Mouse (Mus musculus): ENCODE measurements around the gene Fras1. TPM values are rescaled to one million over a fixed set of nuclear protein-coding genes. Genes with fewer than 3 reads are reported as not detected.

The Fras1 gene
- total and polyA plus RNA-seq, 3 experiments: 2.1 to 5.8 (median 5.4) TPM

DNA sequence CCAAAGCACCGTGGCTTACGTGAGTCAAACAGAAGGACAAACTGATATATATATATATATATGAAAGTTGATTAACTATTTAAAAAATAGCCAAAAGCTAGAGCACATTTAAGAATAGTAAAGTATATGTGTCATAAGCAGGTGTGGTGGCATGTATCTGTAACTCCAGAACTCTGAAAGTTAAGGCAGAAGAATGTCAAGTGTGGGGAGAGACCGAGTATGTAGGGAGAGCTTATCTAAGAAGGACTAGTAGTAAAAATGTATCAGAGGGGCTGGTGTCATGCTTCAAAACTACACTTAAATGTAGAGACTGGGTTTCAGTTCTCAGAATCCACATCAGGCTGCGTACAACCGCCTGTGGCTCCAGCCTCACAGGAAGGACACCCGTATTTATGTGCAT lies 423.7 kb downstream of the Fras1 start:
- DNase-seq (ENCODE audit: extremely low read depth): no peak
- Histone ChIP-seq H3K4me3 (replicated peaks in 1 of 3; ENCODE audit: low read depth in 2 of 3, low read length in 2 of 3, poor library complexity in 1 of 3) (no peak overlapping the region), H3K4me1 (ENCODE audit: control insufficient read depth in 1 of 2, insufficient read depth in 2 of 2) (peaks cover 0 to 2% of the 10 kb centered on the region in 2 experiments; a peak in 2 of 4 replicates), H3K9me3 (replicated peaks; ENCODE audit: low read length) (no peaks in the 10 kb centered on the region), H3K9ac (ENCODE audit: insufficient read depth, low read depth) (no peak overlapping the region), H3K27ac (ENCODE audit: insufficient read depth, low read depth) (no peak overlapping the region), H3K79me2 (replicated peaks; ENCODE audit: control insufficient read depth, extremely low read depth, insufficient read depth, poor library complexity, severe bottlenecking) (no peaks in the 10 kb centered on the region), H3K27me3 (replicated peaks) (no peaks in the 10 kb centered on the region), H3K4me2 (ENCODE audit: insufficient read depth, low read depth, poor library complexity, severe bottlenecking) (no peak overlapping the region), H3K36me3 (replicated peaks in 1 of 2; ENCODE audit: control insufficient read depth in 1 of 2, insufficient read depth in 1 of 2, low read length in 1 of 2) (no peaks in the 10 kb centered on the region)
- TF ChIP-seq MEF2A (IDR thresholded peaks at IDR 0.05; ENCODE audit: borderline replicate concordance, low read depth, low read length): no peak
- TF ChIP-seq MAX (IDR thresholded peaks at IDR 0.05; ENCODE audit: low read length): no peak
- no peak for TF ChIP-seq USF2 (conservative IDR thresholded peaks at IDR 0.05; ENCODE audit: low read depth, low read length)
- in situ Hi-C loops (cut with MboI; ENCODE audit: low pct_ligation_motif_present, low pct_unique_long_range_greater_than_20kb, low sequenced_read_pairs): no loop called here
- dilution Hi-C loops (cut with MboI; ENCODE audit: extremely low pct_ligation_motif_present, extremely low pct_unique_long_range_greater_than_20kb, low sequenced_read_pairs): no loop called here

DNA sequence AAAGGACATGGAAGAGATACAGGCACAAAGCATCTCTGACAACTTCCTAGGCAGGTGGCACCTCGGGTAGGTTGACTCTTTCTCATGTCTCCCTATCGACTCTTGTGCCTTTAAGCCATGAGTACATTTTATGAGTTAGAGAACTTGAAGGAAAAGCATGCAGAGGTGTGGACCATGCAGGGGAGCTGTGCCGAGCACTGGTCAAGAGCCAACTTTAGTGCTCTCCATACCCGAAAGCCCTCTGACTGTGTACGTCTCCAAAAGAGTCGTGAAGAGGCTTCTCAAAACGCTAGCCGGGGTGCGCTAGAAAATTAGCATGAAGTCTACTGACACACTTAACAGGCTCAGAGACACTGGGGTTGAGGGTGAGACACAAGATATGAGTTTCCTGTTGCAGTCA lies 425.4 kb downstream of the Fras1 start:
- DNase-seq (ENCODE audit: extremely low read depth): no peak
- in situ Hi-C loops (cut with MboI; ENCODE audit: low pct_ligation_motif_present, low pct_unique_long_range_greater_than_20kb, low sequenced_read_pairs): no loop called here
- no peak overlapping the region for H3K4me3 ChIP-seq (replicated peaks in 1 of 3; ENCODE audit: low read depth in 2 of 3, low read length in 2 of 3, poor library complexity in 1 of 3)
- no peaks in the 10 kb centered on the region for H3K79me2 ChIP-seq (replicated peaks; ENCODE audit: control insufficient read depth, extremely low read depth, insufficient read depth, poor library complexity, severe bottlenecking)
- H3K36me3 ChIP-seq (replicated peaks in 1 of 2; ENCODE audit: control insufficient read depth in 1 of 2, insufficient read depth in 1 of 2, low read length in 1 of 2): no peaks in the 10 kb centered on the region
- H3K9me3 ChIP-seq (replicated peaks; ENCODE audit: low read length): no peaks in the 10 kb centered on the region
- TF ChIP-seq TCF12 (IDR thresholded peaks at IDR 0.05; ENCODE audit: low read depth, low read length) (no peak), JUND (conservative IDR thresholded peaks at IDR 0.05; ENCODE audit: low read depth, low read length) (no peak), MAZ (IDR thresholded peaks at IDR 0.05; ENCODE audit: low read depth, low read length) (no peak), SIN3A (IDR thresholded peaks at IDR 0.05; ENCODE audit: low read length) (no peak), ZNF384 (IDR thresholded peaks at IDR 0.05; ENCODE audit: low read depth, low read length) (no peak), ZKSCAN1 (IDR thresholded peaks at IDR 0.05; ENCODE audit: borderline replicate concordance, low read depth, low read length) (no peak), EP300 (IDR thresholded peaks at IDR 0.05; ENCODE audit: low read length) (no peak), CHD2 (IDR thresholded peaks at IDR 0.05; ENCODE audit: low read length) (no peak)
- H3K27me3 ChIP-seq (replicated peaks): no peaks in the 10 kb centered on the region
- dilution Hi-C loops (cut with MboI; ENCODE audit: extremely low pct_ligation_motif_present, extremely low pct_unique_long_range_greater_than_20kb, low sequenced_read_pairs): no loop called here
- H3K4me1 ChIP-seq (ENCODE audit: control insufficient read depth in 1 of 2, insufficient read depth in 2 of 2): peaks cover 2 to 7% of the 10 kb centered on the region in 2 experiments; a peak in 3 of 4 replicates
- H3K9ac ChIP-seq (ENCODE audit: insufficient read depth, low read depth): no peak overlapping the region
- no peak overlapping the region for H3K27ac ChIP-seq (ENCODE audit: insufficient read depth, low read depth)
- H3K4me2 ChIP-seq (ENCODE audit: insufficient read depth, low read depth, poor library complexity, severe bottlenecking): no peak overlapping the region

DNA sequence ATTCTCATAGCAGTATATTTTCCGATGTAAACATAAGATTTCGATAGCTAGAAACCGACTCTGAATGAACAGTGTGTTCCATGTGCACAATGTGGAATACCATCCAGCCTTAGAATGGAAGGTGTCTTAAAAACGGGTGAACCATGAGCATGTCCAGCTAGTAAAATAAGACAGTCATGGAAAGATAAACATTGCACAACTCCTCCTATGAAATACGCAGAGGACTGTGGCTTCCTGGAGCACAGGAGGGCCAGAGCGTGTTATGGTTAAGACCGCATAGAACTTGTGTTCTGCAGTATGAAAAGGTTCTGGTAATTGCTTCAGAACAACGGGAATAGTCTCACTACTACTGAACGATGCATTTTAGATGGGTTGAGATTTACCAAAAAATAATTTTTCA lies 426.2 kb downstream of the Fras1 start:
- Histone ChIP-seq H3K4me2 (ENCODE audit: insufficient read depth, low read depth, poor library complexity, severe bottlenecking) (no peak overlapping the region), H3K79me2 (replicated peaks; ENCODE audit: control insufficient read depth, extremely low read depth, insufficient read depth, poor library complexity, severe bottlenecking) (no peaks in the 10 kb centered on the region), H3K9me3 (replicated peaks; ENCODE audit: low read length) (no peaks in the 10 kb centered on the region), H3K4me3 (replicated peaks in 1 of 3; ENCODE audit: low read depth in 2 of 3, low read length in 2 of 3, poor library complexity in 1 of 3) (no peak overlapping the region), H3K4me1 (ENCODE audit: control insufficient read depth in 1 of 2, insufficient read depth in 2 of 2) (peaks cover 2 to 9% of the 10 kb centered on the region in 2 experiments; a peak in 3 of 4 replicates), H3K36me3 (replicated peaks in 1 of 2; ENCODE audit: control insufficient read depth in 1 of 2, insufficient read depth in 1 of 2, low read length in 1 of 2) (no peaks in the 10 kb centered on the region), H3K27me3 (replicated peaks) (no peaks in the 10 kb centered on the region), H3K9ac (ENCODE audit: insufficient read depth, low read depth) (no peak overlapping the region), H3K27ac (ENCODE audit: insufficient read depth, low read depth) (no peak overlapping the region)
- TF ChIP-seq MAX (IDR thresholded peaks at IDR 0.05; ENCODE audit: low read length): no peak
- TF ChIP-seq USF2 (conservative IDR thresholded peaks at IDR 0.05; ENCODE audit: low read depth, low read length): no peak
- DNase-seq (ENCODE audit: extremely low read depth): no peak
- in situ Hi-C loops (cut with MboI; ENCODE audit: low pct_ligation_motif_present, low pct_unique_long_range_greater_than_20kb, low sequenced_read_pairs) (no loop called here), dilution Hi-C loops (cut with MboI; ENCODE audit: extremely low pct_ligation_motif_present, extremely low pct_unique_long_range_greater_than_20kb, low sequenced_read_pairs) (no loop called here)
